Mouse (Mus musculus) layer of hippocampus, postnatal 36 days (tissue): ENCODE measurements around the gene Uqcr10. TPM values are rescaled to one million over a fixed set of nuclear protein-coding genes. Genes with fewer than 3 reads are reported as not detected.
A peak's percentile ranks its signal among the peaks of the same experiment; 100 is the strongest.
"Not testable (repeated sequence)": the region's sequence is repeated elsewhere in the genome, so short reads cannot be mapped to it uniquely, and the experiment has no call there.

Experiments used
- DNase-seq, 2 experiments: peaks; one replicate each; pipeline ENCODE4 v3.0.0; 2022
- total RNA-seq, 2 experiments: library from RNA; stranded (reverse); gene quantifications; 2 replicates each; pipeline ENCODE4 v1.2.3; 2021

The Uqcr10 gene
- total RNA-seq, 2 experiments from 2014 or later: 370 to 401 TPM

- DNase-seq: no peak
Measured at GRCm38 (mm10) chr11:4714727-4715126, 10.6 kb upstream of the Uqcr10 start.

DNA sequence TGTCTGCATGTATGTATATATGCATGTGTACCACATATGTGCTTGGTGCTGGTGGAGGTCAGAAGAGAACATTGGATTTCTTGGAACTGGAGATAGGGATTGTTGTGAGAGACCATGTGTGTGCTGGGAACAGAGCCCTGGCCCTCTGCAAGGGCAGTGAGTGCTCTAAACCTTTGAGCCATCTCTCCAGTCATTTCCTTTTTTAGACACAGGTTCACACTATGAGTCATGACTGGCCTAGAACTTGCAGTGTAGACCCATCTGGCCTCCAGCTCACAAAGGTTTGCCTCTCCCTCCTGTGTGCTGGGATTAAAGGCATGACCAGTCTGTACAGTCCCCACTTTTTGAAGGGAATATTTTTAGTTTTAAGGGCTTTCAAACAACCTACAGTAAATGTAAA is 8.7 kb upstream of the Uqcr10 start:
- no peak for DNase-seq

DNA sequence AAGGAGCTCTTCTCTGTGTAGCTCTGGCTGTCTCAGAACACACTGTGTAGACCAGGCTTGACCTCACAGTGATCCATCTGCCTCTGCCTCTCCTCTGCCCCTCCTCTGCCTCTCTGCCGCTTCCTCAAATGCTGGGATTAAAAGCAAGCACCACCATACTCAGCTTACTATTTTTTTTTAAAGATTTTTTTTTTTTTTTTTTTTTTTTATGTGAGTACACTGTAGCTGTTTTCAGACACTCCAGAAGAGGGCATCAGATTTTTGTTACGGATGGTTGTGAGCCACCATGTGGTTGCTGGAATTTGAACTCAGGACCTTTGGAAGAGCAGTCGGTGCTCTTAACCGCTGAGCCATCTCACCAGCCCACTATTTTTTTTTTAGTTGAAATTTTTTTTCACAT is 6.0 kb upstream of the Uqcr10 start:
- not testable (repeated sequence) for DNase-seq

DNA sequence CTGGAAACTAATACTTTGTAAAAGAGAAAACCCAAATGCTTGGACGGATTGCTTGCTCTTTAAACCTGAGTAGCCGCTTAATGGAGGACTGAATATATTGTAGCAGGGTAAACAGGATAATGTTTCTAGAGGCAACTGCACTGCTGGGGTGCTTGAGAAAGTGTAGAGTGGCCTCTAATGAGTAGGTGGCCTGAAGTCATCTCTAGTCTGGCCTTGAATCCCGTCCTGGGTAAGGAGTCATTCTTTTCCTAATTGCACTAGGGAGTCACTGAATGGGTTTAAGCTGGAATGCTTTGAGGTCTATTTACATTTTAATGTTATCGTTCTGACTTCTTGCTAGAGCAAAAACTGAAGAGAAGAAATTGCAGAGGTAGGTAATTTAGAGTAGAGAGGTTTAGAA is 1.0 kb upstream of the Uqcr10 start:
- no peak for DNase-seq

DNA sequence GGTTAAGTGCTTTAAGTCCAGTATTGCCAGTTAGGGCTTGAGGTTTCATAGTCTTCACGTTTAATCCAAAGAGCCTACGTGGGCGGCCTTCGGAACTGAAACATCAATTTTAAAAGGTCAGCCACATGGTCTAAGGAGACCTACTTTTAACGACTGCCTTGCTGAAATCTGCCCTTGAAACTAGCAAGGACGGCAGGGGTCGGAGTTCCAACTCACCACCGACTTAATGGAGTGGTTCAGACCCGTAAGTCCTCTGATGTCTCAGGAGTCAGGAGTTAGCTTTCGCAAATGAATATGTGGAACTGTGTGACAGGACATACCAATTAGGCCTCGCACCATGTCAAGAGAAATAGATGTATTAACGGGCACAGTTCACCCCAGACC is 462 bp downstream of the Uqcr10 start:
- DNase-seq: no peak

- DNase-seq: no peak
Measured at GRCm38 (mm10) chr11:4700726-4701125, 3.4 kb downstream of the Uqcr10 start.

DNA sequence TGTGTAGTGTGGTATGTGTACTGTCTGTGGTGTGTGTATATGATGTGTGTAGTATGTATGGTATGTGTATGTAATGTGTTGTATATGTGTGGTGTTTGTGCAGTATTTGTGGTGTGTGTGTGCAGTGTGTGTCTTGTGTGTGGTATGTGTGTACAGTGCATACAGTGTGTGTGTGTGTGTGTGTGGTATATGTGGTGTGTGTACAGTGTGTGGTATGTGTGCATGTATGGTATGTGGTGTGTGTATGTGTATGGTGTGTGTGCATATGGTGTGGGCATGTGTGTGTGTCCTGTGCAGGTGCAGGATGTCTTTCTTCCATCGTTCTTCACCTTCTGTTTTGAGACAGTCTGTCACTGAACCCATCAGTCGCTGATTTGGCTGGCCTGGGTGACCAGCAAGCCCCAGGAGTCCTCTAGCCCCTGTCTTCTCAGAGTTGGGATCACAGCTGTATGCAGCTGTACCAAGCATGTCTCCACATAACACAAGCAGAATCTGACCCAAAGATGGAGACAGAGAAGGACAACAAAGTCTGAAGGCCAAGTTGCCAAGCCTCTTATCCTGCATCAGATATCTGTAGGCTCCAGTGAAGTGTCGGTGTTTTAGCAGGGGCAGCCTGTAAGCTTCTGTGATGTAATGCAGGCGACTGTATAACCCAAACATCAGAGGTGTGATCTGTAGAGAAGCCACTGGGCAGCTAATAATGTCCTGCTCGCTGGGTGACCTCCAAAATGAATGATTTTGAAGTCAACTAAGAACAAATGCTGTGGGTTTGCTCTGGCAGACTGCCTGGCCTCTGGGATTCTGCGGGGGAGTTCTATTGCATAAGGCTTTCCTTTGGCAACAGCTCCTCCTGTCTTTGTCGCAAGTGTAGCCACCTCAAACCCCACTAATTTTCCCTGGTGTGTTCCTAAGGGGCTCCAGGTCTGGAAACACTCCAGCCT is 6.8 kb downstream of the Uqcr10 start:
- DNase-seq: peak; percentile 72 to 74

DNA sequence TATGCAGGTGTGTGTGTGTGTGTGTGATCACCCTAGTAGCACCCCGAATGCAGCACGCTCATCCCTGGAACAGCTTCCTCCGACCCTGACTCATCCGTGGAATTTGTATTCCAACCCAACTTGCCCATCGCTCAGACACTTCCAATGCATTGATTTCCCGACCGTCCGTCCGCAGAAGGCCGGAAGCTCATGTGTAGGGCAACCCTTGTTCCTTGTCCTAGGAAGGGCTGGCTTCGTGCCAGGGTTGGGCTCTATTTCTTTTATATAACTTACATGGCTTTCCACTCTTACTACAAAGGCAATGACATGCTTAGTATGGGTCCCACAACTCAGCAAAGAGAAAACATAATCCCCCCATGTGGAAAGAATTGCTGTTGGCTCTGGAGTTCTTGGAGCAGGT is 12.0 kb downstream of the Uqcr10 start:
- no peak for DNase-seq

- peak in 1 of 2 experiments; percentile 39 for DNase-seq
Measured at GRCm38 (mm10) chr11:4691213-4691612, 12.9 kb downstream of the Uqcr10 start.

DNA sequence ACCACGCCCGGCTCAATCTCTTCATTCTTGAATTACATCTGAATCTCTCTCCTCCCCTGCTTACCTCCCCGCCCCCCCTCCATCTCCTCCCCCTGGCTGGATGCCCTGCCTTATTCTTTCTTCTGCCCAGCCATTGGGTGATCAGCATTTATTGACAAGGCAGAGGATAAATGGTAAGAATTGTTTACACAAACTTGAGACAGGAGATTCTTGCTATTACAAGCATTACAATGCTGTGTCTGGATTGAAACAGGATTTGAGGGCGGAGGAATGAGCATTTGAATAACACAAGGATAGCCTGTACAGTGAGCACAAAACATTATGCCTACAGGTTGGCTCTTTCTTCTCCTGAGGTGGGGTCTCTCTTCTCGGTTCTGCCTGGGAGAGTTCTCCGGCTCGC is 13.8 kb downstream of the Uqcr10 start:
- DNase-seq: no peak

DNA sequence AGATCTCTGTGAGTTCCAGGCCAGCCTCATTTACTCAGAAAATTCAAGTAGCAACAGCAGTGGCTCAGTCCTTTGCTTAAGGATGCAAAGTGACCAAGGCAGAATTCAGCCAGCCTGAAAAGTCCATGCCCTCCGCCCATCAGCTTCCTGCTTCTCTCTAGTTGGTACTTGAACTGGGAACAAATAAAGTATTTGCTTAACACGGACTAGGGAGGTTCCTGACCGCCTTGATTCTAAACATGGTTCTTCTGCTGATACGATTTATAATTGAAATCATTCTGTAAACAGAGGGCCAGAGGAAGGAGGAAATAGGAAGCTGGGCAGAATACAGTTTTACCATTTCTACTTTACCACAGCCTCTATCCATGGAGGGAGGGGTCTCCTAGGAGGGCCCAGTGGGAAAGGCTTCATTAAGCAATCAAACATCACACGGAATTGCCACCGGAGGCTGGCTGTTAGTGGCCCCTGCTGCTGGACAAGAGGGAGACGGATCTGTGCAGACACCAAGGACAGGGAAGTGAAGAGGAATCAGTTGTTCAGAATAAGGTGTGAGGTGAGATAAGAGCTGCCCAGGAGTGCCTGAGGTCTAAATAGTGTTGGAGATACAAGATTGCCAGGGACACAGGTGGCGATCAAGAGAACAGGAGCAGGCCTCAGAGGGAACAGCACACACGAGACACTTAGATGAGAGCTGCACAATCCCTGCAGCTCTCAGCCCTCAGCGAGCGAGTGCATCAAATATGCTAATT is 15.3 kb downstream of the Uqcr10 start:
- no peak for DNase-seq

DNA sequence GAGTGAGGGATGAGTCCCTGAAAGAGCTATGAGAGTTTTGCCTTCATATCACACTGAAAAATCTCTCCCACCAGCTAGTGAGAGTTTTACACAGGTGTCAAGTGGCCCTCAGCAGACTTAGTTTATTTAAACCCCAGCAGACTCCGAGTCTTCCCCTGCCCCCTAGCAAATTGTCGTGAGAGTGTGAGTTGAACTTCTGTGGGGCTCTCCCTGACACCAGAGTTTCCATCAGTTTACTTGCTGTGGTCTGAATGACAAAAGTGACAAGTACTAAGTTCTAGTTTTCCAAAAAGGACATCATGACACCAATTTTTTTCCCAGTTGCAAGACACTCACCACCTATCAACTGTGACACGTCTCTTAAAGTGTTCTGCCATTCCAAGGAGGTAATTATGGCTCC is 16.3 kb downstream of the Uqcr10 start:
- DNase-seq: no peak

GRCm38 (mm10) chr11:4687027-4687426 is 17.1 kb downstream of the Uqcr10 start:
- DNase-seq: no peak

- no peak for DNase-seq
Measured at GRCm38 (mm10) chr11:4685510-4685909, 18.6 kb downstream of the Uqcr10 start.

DNA sequence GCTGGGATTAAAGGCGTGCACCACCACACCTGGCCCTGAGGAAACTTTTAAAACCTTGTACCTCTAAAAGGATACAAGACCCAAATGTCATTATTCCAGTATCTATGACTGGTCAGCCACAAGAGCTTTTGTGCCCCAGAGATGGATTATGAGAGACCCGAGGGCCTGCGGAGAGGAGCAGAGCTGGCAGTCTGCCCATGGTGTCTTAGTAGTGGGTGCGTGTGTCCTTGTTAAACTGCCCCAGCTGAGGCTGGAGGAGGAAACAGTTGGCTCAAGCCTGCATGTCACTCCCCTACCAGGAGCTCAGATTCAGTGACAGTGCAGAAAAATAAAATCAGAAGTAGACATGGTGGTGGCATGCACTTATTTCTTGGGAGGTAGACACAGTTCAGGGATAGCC is 19.1 kb downstream of the Uqcr10 start:
- no peak for DNase-seq

GRCm38 (mm10) chr11:4684186-4684585 is 20.0 kb downstream of the Uqcr10 start:
- no peak for DNase-seq

GRCm38 (mm10) chr11:4683516-4683915 is 20.6 kb downstream of the Uqcr10 start:
- DNase-seq: no peak

GRCm38 (mm10) chr11:4680126-4680525 is 24.0 kb downstream of the Uqcr10 start:
- no peak for DNase-seq

DNA sequence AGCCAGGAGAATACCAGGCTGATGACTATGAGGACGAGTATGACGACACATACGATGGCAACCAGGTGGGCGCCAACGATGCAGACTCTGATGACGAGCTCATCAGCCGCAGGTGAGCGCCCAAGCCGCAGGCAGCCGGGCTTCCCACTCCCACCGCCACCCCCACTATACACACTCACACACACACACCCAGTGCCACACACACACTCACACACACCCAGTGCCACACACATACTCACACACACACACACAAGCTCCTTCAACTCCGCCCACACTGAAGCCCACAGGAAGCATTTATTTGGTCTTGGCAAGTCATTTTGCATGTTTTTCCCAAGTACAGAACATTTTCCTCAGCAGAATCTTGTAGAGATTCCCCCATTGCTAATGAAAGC is 24.7 kb downstream of the Uqcr10 start:
- DNase-seq: no peak

GRCm38 (mm10) chr11:4678700-4679440 is 25.3 kb downstream of the Uqcr10 start:
- peak; percentile 73 to 77 for DNase-seq

- no peak for DNase-seq
Measured at GRCm38 (mm10) chr11:4677250-4677872, 26.8 kb downstream of the Uqcr10 start.

- no peak for DNase-seq
Measured at GRCm38 (mm10) chr11:4675693-4676092, 28.4 kb downstream of the Uqcr10 start.
